Mouse (Mus musculus) C2C12 (cell line): ENCODE measurements at regions not wholly inside any gene's neighbourhood (a gene's known extent, or its start where the extent isn't known, plus 50 kb on each side); places are given as distances from the start of the nearest gene placed in this dataset.

Experiments used
- H3K27me3 ChIP-seq: one replicate; pipeline ENCODE4 v1.6.1; 2011; ENCODE audit not compliant: control insufficient read depth, insufficient read depth, insufficient read length
- H3K36me3 ChIP-seq: one replicate; pipeline ENCODE4 v1.6.1; 2011; ENCODE audit not compliant: control insufficient read depth, insufficient read depth
- H3K4me3 ChIP-seq: one replicate; pipeline ENCODE4 v1.5.1; 2011; ENCODE audit warnings: mild to moderate bottlenecking, control low read depth; ENCODE audit not compliant: poor library complexity, insufficient read depth, severe bottlenecking
- H3K79me2 ChIP-seq: one replicate; pipeline ENCODE4 v1.6.1; 2011; ENCODE audit not compliant: control insufficient read depth, insufficient read depth
- H3K79me3 ChIP-seq: one replicate; pipeline ENCODE4 v1.6.1; 2011; ENCODE audit warnings: low read depth, control low read depth
- H3ac ChIP-seq: one replicate; pipeline ENCODE3; 2011; ENCODE audit warnings: low read depth; ENCODE audit not compliant: control insufficient read depth, insufficient read length
- CEBPB ChIP-seq: IDR thresholded peaks from one replicate; pipeline ENCODE4 v1.6.1; 2011; ENCODE audit warnings: low read depth, mild to moderate bottlenecking, control low read depth, moderate library complexity
- CTCF ChIP-seq: IDR thresholded peaks from one replicate; pipeline ENCODE4 v1.5.1; 2011; ENCODE audit not compliant: control insufficient read depth, insufficient read depth, insufficient read length
- FOSL1 ChIP-seq: IDR thresholded peaks from one replicate; pipeline ENCODE4 v1.8.0; 2011; ENCODE audit warnings: mild to moderate bottlenecking, low read length; ENCODE audit not compliant: poor library complexity, insufficient read depth, severe bottlenecking
- MAX ChIP-seq: IDR thresholded peaks from one replicate; pipeline ENCODE4 v1.6.1; 2011; ENCODE audit warnings: mild to moderate bottlenecking, control low read depth
- MYOD1 ChIP-seq: IDR thresholded peaks from one replicate; pipeline ENCODE4 v1.6.1; 2011; ENCODE audit warnings: low read depth; ENCODE audit not compliant: control insufficient read depth, insufficient read length
- MYOG ChIP-seq: IDR thresholded peaks from one replicate; pipeline ENCODE4 v1.6.1; 2011; ENCODE audit not compliant: control insufficient read depth, insufficient read length; ENCODE audit errors: extremely low read depth
- USF1 ChIP-seq: IDR thresholded peaks from one replicate; pipeline ENCODE4 v1.6.1; 2011; ENCODE audit warnings: low read depth, mild to moderate bottlenecking, control low read depth, moderate library complexity

DNA sequence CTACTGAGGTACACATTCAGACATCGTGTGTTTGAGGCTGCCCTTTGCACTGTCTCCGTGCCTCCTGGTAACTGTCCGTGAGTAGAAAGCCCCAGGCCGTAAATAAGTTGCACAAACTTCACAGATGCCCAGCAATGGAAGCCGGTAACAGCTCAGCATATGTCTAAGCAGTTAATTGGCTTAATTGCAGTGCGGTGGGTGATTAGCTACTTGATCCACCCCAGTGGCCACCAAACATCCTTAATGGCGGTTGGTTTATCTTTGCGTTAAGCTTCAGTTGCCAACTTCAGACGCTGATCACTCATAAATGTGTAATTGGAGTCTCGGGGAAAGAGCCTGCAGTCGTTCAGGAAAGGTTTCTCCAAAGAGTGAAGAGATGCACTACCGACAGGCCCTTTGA lies 135.3 kb downstream of the Gm26897 start:
- Histone ChIP-seq H3ac (no peak overlapping the region), H3K79me2 (no peaks in the 10 kb centered on the region), H3K4me3 (no peak overlapping the region), H3K79me3 (no peaks in the 10 kb centered on the region), H3K27me3 (no peaks in the 10 kb centered on the region), H3K36me3 (no peaks in the 10 kb centered on the region)
- no peak for TF ChIP-seq MYOG
- TF ChIP-seq CTCF, result no peak
- no peak for TF ChIP-seq MAX
- no peak for TF ChIP-seq FOSL1
- no peak for TF ChIP-seq MYOD1
- TF ChIP-seq CEBPB, result no peak
- no peak for TF ChIP-seq USF1

DNA sequence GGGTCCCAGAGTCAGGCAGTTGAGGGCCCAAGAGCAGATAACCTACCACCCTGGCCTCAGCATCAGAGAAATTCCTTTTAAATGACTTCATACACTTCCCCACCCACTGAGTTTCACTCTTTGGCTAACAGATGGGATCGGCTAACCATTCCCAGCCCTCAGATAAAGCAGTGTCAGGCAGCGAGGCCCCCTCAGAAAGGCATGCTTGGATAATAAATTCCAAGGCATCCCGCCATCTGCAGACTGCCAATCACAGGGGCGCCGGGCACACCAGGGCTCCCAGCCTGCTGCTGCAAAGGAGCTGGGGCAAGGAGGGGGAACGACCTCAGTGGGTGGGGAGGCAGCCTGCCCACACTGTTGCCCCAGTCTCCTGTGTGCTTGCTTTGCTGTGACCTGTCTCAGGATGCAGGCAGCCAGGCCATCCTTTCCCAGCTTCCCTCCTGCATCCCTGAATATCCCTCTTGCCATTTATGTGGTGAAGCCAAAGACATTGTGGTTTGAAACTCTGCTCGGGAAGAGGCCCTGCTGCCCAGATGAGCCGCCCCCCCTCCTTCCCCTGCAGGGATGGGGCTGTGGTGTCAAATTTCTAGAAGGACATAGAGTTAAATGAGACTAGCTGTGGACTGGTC lies 143.6 kb downstream of the Gm26897 start:
- Histone ChIP-seq H3ac (no peak overlapping the region), H3K4me3 (no peak overlapping the region), H3K36me3 (peaks cover 4% of the 10 kb centered on the region), H3K79me3 (peaks cover 3% of the 10 kb centered on the region), H3K79me2 (peaks cover 13% of the 10 kb centered on the region), H3K27me3 (no peaks in the 10 kb centered on the region)
- TF ChIP-seq MYOD1 (peak; percentile 5), MYOG (no peak), MAX (no peak)

DNA sequence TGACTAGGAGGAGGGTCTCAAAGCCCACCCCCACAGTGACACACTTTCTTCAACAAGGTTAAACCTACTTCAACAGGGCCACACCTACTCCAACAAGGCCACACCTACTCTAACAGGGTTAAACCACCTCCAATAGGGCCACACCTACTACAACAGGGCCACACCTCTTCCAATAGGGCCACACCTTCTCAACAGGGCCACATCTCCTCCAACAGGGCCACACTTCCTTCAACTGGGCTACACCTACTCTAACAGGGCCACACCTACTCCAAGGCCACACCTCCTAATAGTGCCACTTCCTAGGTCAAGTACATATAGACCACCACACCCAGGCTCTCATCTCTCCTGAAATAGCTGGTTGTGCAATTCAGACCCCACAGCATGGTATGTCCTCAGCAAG lies 145.3 kb downstream of the Gm26897 start:
- Histone ChIP-seq H3ac (no peak overlapping the region), H3K79me3 (peaks cover 11% of the 10 kb centered on the region), H3K4me3 (no peak overlapping the region), H3K27me3 (no peaks in the 10 kb centered on the region), H3K36me3 (peaks cover 8% of the 10 kb centered on the region), H3K79me2 (peaks cover 31% of the 10 kb centered on the region)
- TF ChIP-seq CEBPB, result peak; percentile 4
- no peak for TF ChIP-seq MAX
- TF ChIP-seq USF1, result no peak

DNA sequence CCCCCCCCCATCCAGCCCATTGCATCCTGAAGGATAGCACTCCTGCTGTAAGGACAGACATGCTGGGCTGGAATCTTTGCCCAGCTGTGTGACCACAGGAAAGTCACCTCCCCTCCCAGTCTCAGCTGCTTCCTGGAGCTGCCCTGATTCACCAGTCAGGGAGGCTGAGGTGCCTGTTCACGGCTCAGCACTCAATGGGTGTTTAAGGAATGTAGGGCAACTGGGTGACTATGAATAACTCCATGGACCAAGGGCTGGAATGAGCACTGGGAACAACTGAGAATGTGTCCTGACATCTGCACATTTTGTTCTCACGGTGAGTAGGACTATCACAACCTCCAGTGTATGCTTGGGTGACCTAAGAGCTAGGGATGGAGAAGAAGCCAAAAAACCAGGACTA lies 146.5 kb downstream of the Gm26897 start:
- peaks cover 11% of the 10 kb centered on the region for H3K79me3 ChIP-seq
- peak overlapping the region; percentile 41 for H3K4me3 ChIP-seq

DNA sequence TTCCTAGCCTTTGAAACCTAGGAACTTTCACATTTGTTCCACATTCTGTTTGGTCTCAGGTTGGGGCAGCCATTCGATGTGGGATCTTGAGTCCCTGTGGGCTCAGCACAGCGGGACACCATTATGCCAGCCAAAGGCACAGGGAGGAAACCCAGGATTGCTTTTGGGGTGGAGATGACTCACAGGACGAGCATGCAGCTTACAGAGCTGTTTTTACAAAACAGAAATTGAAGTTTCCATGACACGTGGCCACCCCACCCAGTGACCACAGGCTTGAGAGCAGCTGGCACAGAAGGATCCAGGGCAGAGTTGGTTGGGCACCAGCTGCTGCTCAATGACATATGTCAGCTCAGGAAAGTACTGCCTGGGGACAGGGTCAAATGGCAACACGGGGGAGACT lies 147.8 kb downstream of the Gm26897 start:
- Histone ChIP-seq H3K36me3 (peaks cover 15% of the 10 kb centered on the region), H3ac (no peak overlapping the region), H3K27me3 (no peaks in the 10 kb centered on the region), H3K79me3 (peaks cover 11% of the 10 kb centered on the region), H3K4me3 (peak overlapping the region; percentile 41), H3K79me2 (peaks cover 40% of the 10 kb centered on the region)
- TF ChIP-seq CTCF (no peak), FOSL1 (peak; percentile 34), USF1 (peak; percentile 93), MAX (peak; percentile 97), MYOG (no peak), MYOD1 (peak; percentile 95)

More for the DNA sequence above, 146.5 kb downstream of the Gm26897 start:
- Histone ChIP-seq H3K79me2 (peaks cover 40% of the 10 kb centered on the region), H3K27me3 (no peaks in the 10 kb centered on the region), H3ac (no peak overlapping the region), H3K36me3 (peaks cover 15% of the 10 kb centered on the region)
- TF ChIP-seq MYOD1 (peak; percentile 90), USF1 (no peak), CTCF (no peak), MAX (peak; percentile 49), FOSL1 (peak; percentile 12), MYOG (no peak), CEBPB (no peak)

DNA sequence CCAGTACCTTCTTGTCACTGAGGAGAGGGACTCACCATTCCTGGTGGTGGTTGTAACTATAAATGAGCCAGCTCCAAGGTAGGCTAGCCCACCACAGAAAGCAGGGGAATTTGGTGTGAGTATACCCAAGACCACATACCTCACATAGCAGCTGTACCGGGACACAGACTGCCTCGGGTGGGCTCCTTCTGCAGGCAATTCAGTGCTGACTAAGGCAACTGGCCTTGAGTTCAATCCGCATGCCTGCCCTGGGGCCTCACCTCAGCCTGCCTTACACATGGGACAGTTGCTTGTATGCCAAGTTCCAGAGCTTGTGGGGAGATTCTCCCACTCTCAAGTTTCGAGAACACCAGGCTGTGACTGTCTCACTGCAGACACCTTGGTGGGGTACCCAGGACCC lies 153.6 kb downstream of the Gm26897 start:
- peaks cover 14% of the 10 kb centered on the region for H3K36me3 ChIP-seq
- TF ChIP-seq MYOD1 (no peak), CEBPB (no peak), USF1 (no peak), MAX (no peak), MYOG (no peak), CTCF (no peak), FOSL1 (no peak)

More for the DNA sequence above, 153.6 kb downstream of the Gm26897 start:
- Histone ChIP-seq H3K79me2 (peaks cover 26% of the 10 kb centered on the region), H3K4me3 (no peak overlapping the region), H3ac (no peak overlapping the region), H3K27me3 (no peaks in the 10 kb centered on the region), H3K79me3 (peaks cover 9% of the 10 kb centered on the region)
